ENCODE assay signal across 8 mouse cellular contexts in the genomic region with DNA sequence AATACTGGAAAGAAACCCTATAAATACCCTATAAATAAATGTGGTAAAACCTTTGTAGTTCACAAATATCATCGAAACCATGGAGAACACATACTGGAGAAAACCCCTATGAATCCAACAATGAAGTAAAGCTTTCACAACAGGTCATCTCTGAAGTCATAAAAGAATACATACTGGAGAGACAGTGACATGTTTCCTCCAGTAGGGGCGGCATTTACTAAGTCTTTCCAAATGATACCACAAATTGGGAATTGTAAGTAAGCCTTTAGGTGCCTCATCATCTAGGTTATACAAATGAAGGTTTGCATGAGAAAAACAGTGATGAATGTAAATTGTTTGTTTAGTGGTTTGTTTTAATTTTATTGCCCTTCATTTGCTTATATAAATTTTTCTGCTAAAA. TPM values are rescaled to one million over a fixed set of nuclear protein-coding genes. Genes with fewer than 3 reads are reported as not detected.
A peak's percentile ranks its signal among the peaks of the same experiment; 100 is the strongest.
DNase-seq lines count a peak whose midpoint lies in the region; ATAC-seq and TF ChIP-seq lines count a peak whose summit lies in the region.

No protein-coding gene starts in this region.

- no peaks in the 10 kb centered on the region for H3K79me2 ChIP-seq in heart, adult 2 months (replicated peaks; ENCODE audit: control insufficient read depth, insufficient read depth, low read length)

- H3K4me2 ChIP-seq in forebrain, embryonic 16.5 days (ENCODE audit: low read length) = no peak overlapping the region

- no peaks in the 10 kb centered on the region for H3K4me1 ChIP-seq in heart, adult 2 months (ENCODE audit: control insufficient read depth, insufficient read depth, low read length)
- H3K4me1 ChIP-seq in heart, embryonic 10.5 days = no peaks in the 10 kb centered on the region
- H3K4me1 ChIP-seq in thymus, adult 2 months (replicated peaks; ENCODE audit: control insufficient read depth, insufficient read depth, low read length) = no peaks in the 10 kb centered on the region
- no peaks in the 10 kb centered on the region for H3K4me1 ChIP-seq in forebrain, embryonic 16.5 days (replicated peaks; ENCODE audit: control insufficient read depth, insufficient read depth, low read length)

- TF ChIP-seq EP300 in heart, adult 2 months (IDR thresholded peaks at IDR 0.05; ENCODE audit: insufficient read depth, low read depth, low read length) = no peak

- peak; percentile 79 for TF ChIP-seq CTCF in heart, adult 2 months (IDR thresholded peaks at IDR 0.05)
- no peak for TF ChIP-seq CTCF in thymus, adult 2 months (IDR thresholded peaks at IDR 0.05; ENCODE audit: borderline replicate concordance, control insufficient read depth, extremely low read depth, insufficient read depth, low read length, poor library complexity)

- no peaks in the 10 kb centered on the region for H3K27me3 ChIP-seq in heart, adult 2 months (ENCODE audit: control insufficient read depth, insufficient read depth, low read length)
- H3K27me3 ChIP-seq in heart, embryonic 10.5 days (ENCODE audit: insufficient read depth, poor library complexity, severe bottlenecking) = no peaks in the 10 kb centered on the region
- no peaks in the 10 kb centered on the region for H3K27me3 ChIP-seq in thymus, adult 2 months (ENCODE audit: control insufficient read depth, insufficient read depth, low read length)
- no peaks in the 10 kb centered on the region for H3K27me3 ChIP-seq in forebrain, embryonic 16.5 days (replicated peaks; ENCODE audit: control insufficient read depth, insufficient read depth, low read length)

- H3K27ac ChIP-seq in heart, adult 2 months = no peak overlapping the region
- no peak overlapping the region for H3K27ac ChIP-seq in heart, embryonic 10.5 days
- H3K27ac ChIP-seq in thymus, adult 2 months (ENCODE audit: control insufficient read depth, insufficient read depth, low read length) = no peak overlapping the region
- H3K27ac ChIP-seq in forebrain, embryonic 16.5 days (ENCODE audit: low read length) = no peak overlapping the region

- TF ChIP-seq POLR2A in heart, adult 2 months (IDR thresholded peaks at IDR 0.05; ENCODE audit: insufficient read depth, low read depth, low read length) = no peak
- no peak for TF ChIP-seq POLR2A in thymus, adult 2 months (IDR thresholded peaks at IDR 0.05; ENCODE audit: control insufficient read depth, extremely low read depth, insufficient read depth, low read length, poor library complexity)

- WGBS in heart, adult 2 months = 50% methylated on average over 2 of the region's 2 CpGs
- 39% methylated on average over 2 of the region's 2 CpGs for WGBS in heart, embryonic 10.5 days
- WGBS in thymus, adult 2 months = 45% methylated on average over 2 of the region's 2 CpGs
- WGBS in forebrain, embryonic 16.5 days = 55% methylated on average over 2 of the region's 2 CpGs

- no peak for DNase-seq in heart, adult 2 months
- DNase-seq in heart, embryonic 10.5 days (ENCODE audit: low spot score) = no peak
- DNase-seq in thymus, adult 2 months = peak; percentile 5
- DNase-seq in thymus, adult 18-20 months = no peak
- DNase-seq in induced T-regulatory cell, adult 2 months (ENCODE audit: low read depth) = peak; percentile 63
- no peak for DNase-seq in urinary bladder, postnatal 4 days (ENCODE audit: low spot score in 2 of 2)
- no peak for DNase-seq in right cerebral cortex, adult 18-20 months

- no peaks in the 10 kb centered on the region for H3K36me3 ChIP-seq in heart, adult 2 months (ENCODE audit: control insufficient read depth, insufficient read depth, low read length)
- H3K36me3 ChIP-seq in heart, embryonic 10.5 days = no peaks in the 10 kb centered on the region
- no peaks in the 10 kb centered on the region for H3K36me3 ChIP-seq in thymus, adult 2 months (ENCODE audit: control insufficient read depth, insufficient read depth, low read length)
- H3K36me3 ChIP-seq in forebrain, embryonic 16.5 days (ENCODE audit: control insufficient read depth, insufficient read depth) = no peaks in the 10 kb centered on the region

- H3K9me3 ChIP-seq in heart, embryonic 10.5 days = no peaks in the 10 kb centered on the region
- no peaks in the 10 kb centered on the region for H3K9me3 ChIP-seq in forebrain, embryonic 16.5 days (ENCODE audit: control insufficient read depth, low read length)

- intact Hi-C loops in heart, adult 2 months (cut with DNase I) = loop anchor here (10.0 kb wide), 1 partner anchor 100 kb away; no protein-coding TSS in a partner anchor

- no peak for ATAC-seq in forebrain, embryonic 16.5 days

- H3K9ac ChIP-seq in heart, adult 2 months (ENCODE audit: low read depth, low read length) = no peak overlapping the region
- no peak overlapping the region for H3K9ac ChIP-seq in forebrain, embryonic 16.5 days (replicated peaks; ENCODE audit: low read depth, low read length)

- H3K4me3 ChIP-seq in heart, adult 2 months = no peak overlapping the region
- H3K4me3 ChIP-seq in heart, embryonic 10.5 days = no peak overlapping the region
- no peak overlapping the region for H3K4me3 ChIP-seq in thymus, adult 2 months (ENCODE audit: control insufficient read depth, insufficient read depth, low read length)
- H3K4me3 ChIP-seq in forebrain, embryonic 16.5 days (replicated peaks; ENCODE audit: low read length) = no peak overlapping the region

RNA-seq across cellular contexts. Expression of a gene that starts 48.0 kb away (rescaled TPM):
- 10 to 100 TPM; 20.1 to 22.8 TPM for total RNA-seq in heart, adult 2 months (2021)
- polyA plus RNA-seq in heart, adult 2 months (2012; rRNA removed) = 15.0 and 15.9 TPM in 2 replicates
- 23.0 and 26.7 TPM in 2 replicates for polyA plus RNA-seq in heart, embryonic 10.5 days (2016; fragmentation: Nextera tagmentation; extraction: Ambion mirVana)
- 82.5 and 90.7 TPM in 2 replicates for polyA plus RNA-seq in thymus, adult 2 months (2012; rRNA removed)
- 19.8 and 23.9 TPM in 2 replicates for polyA plus RNA-seq in forebrain, embryonic 16.5 days (2015; fragmentation: Nextera tagmentation; extraction: Ambion mirVana)

RNA-seq across cellular contexts. Expression of a gene that starts 48.2 kb away (rescaled TPM):
- 10 to 100 TPM; 24.2 to 29.0 TPM for total RNA-seq in heart, adult 2 months (2021)
- 11.9 and 12.1 TPM in 2 replicates for polyA plus RNA-seq in heart, adult 2 months (2012; rRNA removed)
- 82.8 and 103 TPM in 2 replicates for polyA plus RNA-seq in heart, embryonic 10.5 days (2016; fragmentation: Nextera tagmentation; extraction: Ambion mirVana)
- polyA plus RNA-seq in thymus, adult 2 months (2012; rRNA removed) = 17.7 and 18.5 TPM in 2 replicates
- polyA plus RNA-seq in forebrain, embryonic 16.5 days (2015; fragmentation: Nextera tagmentation; extraction: Ambion mirVana) = 53.2 and 56.0 TPM in 2 replicates

Comparison
In these comparisons a context has a peak if more than half of its experiments do, and no peak if none do; other contexts are left out.
1. DNase-seq: peak in thymus, adult 2 months (single experiment) and induced T-regulatory cell, adult 2 months (single experiment); none in heart, adult 2 months (0 of 2), heart, embryonic 10.5 days (single experiment), thymus, adult 18-20 months (0 of 2), urinary bladder, postnatal 4 days (0 of 2) and right cerebral cortex, adult 18-20 months (single experiment).